Mouse (Mus musculus) olfactory bulb, adult 2 months (tissue): ENCODE measurements around the gene Hmgcr.

ENCODE experiments used
- CTCF ChIP-seq: fragments of 200-500 bp; IDR thresholded peaks from 2 replicates; pipeline ENCODE4 v1.5.1; 2012; ENCODE audit warnings: low read depth, mild to moderate bottlenecking, low read length, moderate library complexity; ENCODE audit not compliant: insufficient read depth
- POLR2A ChIP-seq: fragments of 200-500 bp; IDR thresholded peaks from 2 replicates; pipeline ENCODE4 v1.6.1; 2012; ENCODE audit warnings: mild to moderate bottlenecking, low read depth, low read length, moderate library complexity; ENCODE audit not compliant: insufficient read depth

DNA sequence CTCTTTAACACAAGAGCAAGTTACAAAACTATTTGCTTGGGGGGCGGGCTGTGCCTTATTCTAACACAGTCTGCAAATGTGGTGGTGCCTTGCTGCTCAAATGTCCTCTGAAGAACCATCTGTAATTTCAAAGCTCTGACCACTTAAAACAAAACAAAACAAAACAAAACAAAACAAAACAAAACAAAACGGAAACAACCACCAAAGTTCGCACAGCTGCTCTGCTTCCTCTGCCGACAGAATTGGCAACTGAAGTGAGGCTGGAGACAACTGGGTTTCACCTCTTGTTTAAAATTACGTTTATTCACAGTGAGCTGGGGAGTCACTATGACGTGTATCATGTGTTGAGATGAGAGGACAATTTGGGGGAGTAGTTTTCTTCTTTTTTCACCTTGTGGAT, 7.9 kb upstream of the Hmgcr start:
- TF ChIP-seq POLR2A (no peak), CTCF (no peak)
